Mouse (Mus musculus) hindbrain, embryonic 13.5 days (tissue): ENCODE measurements around the gene Zfp882. TPM values are rescaled to one million over a fixed set of nuclear protein-coding genes. Genes with fewer than 3 reads are reported as not detected.
"Not testable (repeated sequence)": the region's sequence is repeated elsewhere in the genome, so short reads cannot be mapped to it uniquely, and the experiment has no call there.

Experiments used
- ATAC-seq: fragments of 200-750 bp; cut with Nextera tagmentation; 2 replicates; pipeline ENCODE4 v1.8.0; 2017; ENCODE audit warnings: moderate TSS enrichment; ENCODE audit not compliant: low FRiP score
- H3K27ac ChIP-seq: fragments of 300-500 bp; sonication (generic); 2 replicates; pipeline ENCODE4 v1.5.1; 2015; ENCODE audit warnings: inconsistent platforms, mild to moderate bottlenecking, moderate library complexity
- H3K27me3 ChIP-seq: fragments of 300-500 bp; sonication (generic); 2 replicates; pipeline ENCODE4 v1.6.1; 2015; ENCODE audit warnings: mild to moderate bottlenecking, inconsistent platforms
- H3K36me3 ChIP-seq: fragments of 300-500 bp; sonication (generic); 2 replicates; pipeline ENCODE4 v1.6.1; 2015; ENCODE audit warnings: mild to moderate bottlenecking, inconsistent platforms
- H3K4me1 ChIP-seq: fragments of 300-500 bp; sonication (generic); replicated peaks from 2 replicates; pipeline ENCODE4 v1.6.1; 2015; ENCODE audit warnings: inconsistent platforms
- H3K4me2 ChIP-seq: fragments of 300-500 bp; sonication (generic); 2 replicates; pipeline ENCODE4 v1.6.1; 2015; ENCODE audit warnings: inconsistent platforms, mild to moderate bottlenecking, moderate library complexity
- H3K4me3 ChIP-seq: fragments of 300-500 bp; sonication (generic); 2 replicates; pipeline ENCODE4 v1.5.1; 2015; ENCODE audit warnings: mild to moderate bottlenecking, inconsistent platforms
- H3K9ac ChIP-seq: fragments of 300-500 bp; sonication (generic); 2 replicates; pipeline ENCODE4 v1.6.1; 2015; ENCODE audit warnings: mild to moderate bottlenecking, inconsistent platforms
- H3K9me3 ChIP-seq: fragments of 300-500 bp; sonication (generic); 2 replicates; pipeline ENCODE4 v1.6.1; 2016; ENCODE audit warnings: inconsistent platforms
- WGBS: fragments of 180-500 bp; shearing (Covaris S2); methylation state at CpG from one replicate; pipeline ENCODE4 v1.1.7; 2015; 5-methylcytosine and 5-hydroxymethylcytosine counted together
- polyA plus RNA-seq: library from polyadenylated mRNA; unstranded; fragments of >200 nt; fragmentation: Nextera tagmentation; extraction: Ambion mirVana; gene quantifications from 2 replicates; pipeline ENCODE4 v1.2.1, GENCODE M21; 2015

Gene Zfp882
- polyA plus RNA-seq, 1 experiment from 2014 or later = 16.5 TPM

GRCm38 (mm10) chr8:71926551-71926950, 18.1 kb downstream of the Zfp882 start:
- ATAC-seq = no peak
- WGBS = 99% methylated on average over 3 of the region's 3 CpGs
- H3K4me1 ChIP-seq = peaks cover 13% of the 10 kb centered on the region

DNA sequence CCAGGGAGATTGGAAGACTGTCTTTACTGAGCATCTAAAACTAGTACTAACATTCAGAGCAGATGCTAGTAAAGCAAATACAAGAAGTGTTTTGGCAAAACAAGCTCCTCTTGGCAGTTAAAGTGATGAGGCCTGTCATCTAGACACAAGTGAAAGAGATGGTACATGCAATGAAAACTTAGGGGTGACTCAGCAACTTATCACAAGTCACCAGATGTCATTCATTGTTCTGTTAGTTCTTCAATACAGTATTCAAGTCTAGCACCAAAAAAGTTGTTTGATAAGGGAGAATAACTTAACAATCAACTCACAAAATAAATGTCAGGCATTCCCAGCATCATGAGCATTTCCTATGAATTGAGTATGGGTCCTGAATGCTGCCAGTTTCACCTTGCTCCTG, 19.4 kb downstream of the Zfp882 start:
- Histone ChIP-seq H3K4me1 (peaks cover 13% of the 10 kb centered on the region), H3K27me3 (no peaks in the 10 kb centered on the region), H3K27ac (no peak overlapping the region), H3K9me3 (peaks cover 4% of the 10 kb centered on the region; the same call in 1 of the 2 replicates), H3K9ac (no peak overlapping the region), H3K4me3 (no peak overlapping the region), H3K4me2 (no peak overlapping the region), H3K36me3 (peaks cover 41% of the 10 kb centered on the region)
- ATAC-seq = no peak

More at GRCm38 (mm10) chr8:71926551-71926950, 18.1 kb downstream of the Zfp882 start:
- peaks cover 3% of the 10 kb centered on the region; the same call in 1 of the 2 replicates for H3K9me3 ChIP-seq
- H3K9ac ChIP-seq = no peak overlapping the region
- no peak overlapping the region for H3K4me3 ChIP-seq
- H3K4me2 ChIP-seq = no peak overlapping the region
- peaks cover 34% of the 10 kb centered on the region for H3K36me3 ChIP-seq
- H3K27me3 ChIP-seq = no peaks in the 10 kb centered on the region
- no peak overlapping the region for H3K27ac ChIP-seq

DNA sequence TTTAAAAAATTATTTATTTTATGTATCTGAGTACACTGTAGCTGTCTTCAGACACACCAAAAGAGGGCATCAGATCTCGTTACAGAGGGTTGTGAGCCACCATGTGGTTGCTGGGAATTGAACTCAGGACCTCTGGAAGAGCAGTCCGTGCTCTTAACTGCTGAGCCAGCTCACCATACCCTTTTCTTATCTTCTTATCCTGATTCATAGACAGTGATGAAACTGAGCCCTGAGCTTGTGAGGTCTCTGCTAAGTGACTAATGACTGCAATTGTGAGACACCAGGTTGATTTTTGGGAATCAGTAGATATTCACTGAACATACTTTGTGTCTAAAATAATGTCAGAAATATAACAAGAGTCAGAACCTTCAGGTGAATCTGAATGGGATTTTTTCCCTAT, 29.6 kb downstream of the Zfp882 start:
- not testable (repeated sequence) for H3K36me3 ChIP-seq, H3K9me3 ChIP-seq, H3K4me1 ChIP-seq, H3K4me3 ChIP-seq, H3K9ac ChIP-seq, ATAC-seq, H3K4me2 ChIP-seq, H3K27ac ChIP-seq, H3K27me3 ChIP-seq
- 87% methylated on average over 2 of the region's 2 CpGs for WGBS

- no peak overlapping the region for H3K4me2 ChIP-seq
- H3K4me1 ChIP-seq = no peaks in the 10 kb centered on the region
- 0 out of 2 replicates have a peak, but pooled peaks cover 3% of the 10 kb centered on the region for H3K27me3 ChIP-seq
- no peaks in the 10 kb centered on the region for H3K9me3 ChIP-seq
- no peak overlapping the region for H3K27ac ChIP-seq
- no peak for ATAC-seq
- H3K9ac ChIP-seq = no peak overlapping the region
- H3K4me3 ChIP-seq = no peak overlapping the region
- no peaks in the 10 kb centered on the region for H3K36me3 ChIP-seq
- WGBS = 77% methylated on average over 2 of the region's 2 CpGs
Measured at GRCm38 (mm10) chr8:71940293-71941208, 32.1 kb downstream of the Zfp882 start.

DNA sequence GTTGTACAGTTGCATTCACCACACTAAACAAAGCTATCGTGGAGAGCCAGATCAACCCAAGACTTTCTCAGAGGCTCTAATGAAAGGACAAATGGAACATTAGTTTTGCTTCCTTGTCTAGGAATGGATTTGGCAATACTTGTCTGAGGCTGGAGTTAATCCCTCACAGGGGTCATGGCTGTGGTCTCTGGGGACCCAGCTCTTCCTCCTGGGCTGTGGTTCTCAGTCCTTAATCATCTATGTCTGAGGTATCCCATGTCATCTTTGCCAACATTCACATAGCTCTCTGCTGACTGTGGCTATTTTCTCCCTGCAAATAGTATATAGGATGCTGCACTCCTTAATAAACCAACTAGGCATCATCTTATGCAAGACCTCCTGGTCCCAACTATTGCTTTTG, 33.4 kb downstream of the Zfp882 start:
- WGBS = 91% methylated on average over 1 of the region's 1 CpGs
- no peak overlapping the region for H3K4me2 ChIP-seq
- H3K9ac ChIP-seq = no peak overlapping the region
- 0 out of 2 replicates have a peak, but pooled peaks cover 3% of the 10 kb centered on the region for H3K27me3 ChIP-seq
- ATAC-seq = no peak
- H3K4me1 ChIP-seq = no peaks in the 10 kb centered on the region
- H3K27ac ChIP-seq = no peak overlapping the region
- H3K36me3 ChIP-seq = no peaks in the 10 kb centered on the region
- no peak overlapping the region for H3K4me3 ChIP-seq
- H3K9me3 ChIP-seq = no peaks in the 10 kb centered on the region

GRCm38 (mm10) chr8:71948624-71949023, 40.2 kb downstream of the Zfp882 start:
- H3K9ac ChIP-seq = no peak overlapping the region
- peaks cover 20% of the 10 kb centered on the region for H3K4me1 ChIP-seq
- H3K36me3 ChIP-seq = 0 out of 2 replicates have a peak, but pooled peaks cover 3% of the 10 kb centered on the region
- no peak overlapping the region for H3K4me2 ChIP-seq
- WGBS = 91% methylated on average over 5 of the region's 5 CpGs
- no peaks in the 10 kb centered on the region for H3K9me3 ChIP-seq
- ATAC-seq = no peak
- 0 out of 2 replicates have a peak, but pooled peaks cover 3% of the 10 kb centered on the region for H3K27me3 ChIP-seq
- no peak overlapping the region for H3K4me3 ChIP-seq
- no peak overlapping the region for H3K27ac ChIP-seq

GRCm38 (mm10) chr8:71950482-71951221, 42.2 kb downstream of the Zfp882 start, which contains the start of gene Zfp961:
Zfp961 (plus strand) TSS chr8:71951038.
- Histone ChIP-seq H3K9me3 (peaks cover 5% of the 10 kb centered on the region; the same call in 1 of the 2 replicates), H3K27ac (peak within 1 kb of the TSS; percentile 88), H3K27me3 (no peaks in the 10 kb centered on the region), H3K36me3 (peaks cover 18% of the 10 kb centered on the region), H3K9ac (peak within 1 kb of the TSS; percentile 83), H3K4me2 (peak within 1 kb of the TSS; percentile 65), H3K4me1 (peaks cover 20% of the 10 kb centered on the region), H3K4me3 (peak within 1 kb of the TSS; percentile 77)
- WGBS = 4% methylated on average over 34 of the region's 34 CpGs
- ATAC-seq = peak; percentile 100

DNA sequence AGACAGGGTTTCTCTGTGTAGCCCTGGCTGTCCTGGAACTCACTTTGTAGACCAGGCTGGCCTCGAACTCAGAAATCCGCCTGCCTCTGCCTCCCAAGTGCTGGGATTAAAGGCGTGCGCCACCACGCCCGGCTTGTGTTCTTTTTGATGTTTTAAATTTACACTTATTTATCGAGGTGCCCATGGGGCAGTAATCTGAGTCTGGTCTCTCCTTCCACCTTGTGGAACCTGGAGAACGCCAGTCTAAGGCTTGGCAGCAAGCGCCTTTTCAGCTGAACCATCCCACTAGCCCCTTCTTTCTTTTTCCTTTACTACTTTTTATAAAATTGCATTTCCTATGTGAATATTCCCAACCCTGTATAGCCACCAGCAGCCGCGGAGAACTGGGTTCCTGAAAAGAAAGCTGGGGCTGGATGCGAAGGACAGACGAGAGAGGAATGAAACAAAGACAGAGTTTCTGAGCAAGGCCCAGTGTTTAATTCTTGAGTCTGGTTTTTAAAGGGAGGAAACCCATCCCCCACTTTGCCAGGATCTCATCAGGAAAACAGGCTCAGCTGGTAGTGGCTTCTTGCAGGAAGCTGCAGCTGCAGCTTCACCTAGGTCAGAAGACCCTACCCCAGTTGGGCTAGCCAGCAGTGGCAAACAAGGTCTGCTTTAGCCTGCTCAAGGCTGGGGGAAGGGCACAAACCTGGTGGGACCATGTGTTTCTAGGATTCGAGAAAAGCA, 43.2 kb downstream of the Zfp882 start:
- Histone ChIP-seq H3K4me2 (peak overlapping the region; percentile 65), H3K27me3 (no peaks in the 10 kb centered on the region), H3K27ac (peak overlapping the region; percentile 63), H3K4me3 (peak overlapping the region; percentile 77), H3K9ac (peak overlapping the region; percentile 83), H3K36me3 (peaks cover 18% of the 10 kb centered on the region), H3K4me1 (peaks cover 20% of the 10 kb centered on the region), H3K9me3 (peaks cover 5% of the 10 kb centered on the region; the same call in 1 of the 2 replicates)
- 38% methylated on average over 14 of the region's 14 CpGs for WGBS
- no peak for ATAC-seq

DNA sequence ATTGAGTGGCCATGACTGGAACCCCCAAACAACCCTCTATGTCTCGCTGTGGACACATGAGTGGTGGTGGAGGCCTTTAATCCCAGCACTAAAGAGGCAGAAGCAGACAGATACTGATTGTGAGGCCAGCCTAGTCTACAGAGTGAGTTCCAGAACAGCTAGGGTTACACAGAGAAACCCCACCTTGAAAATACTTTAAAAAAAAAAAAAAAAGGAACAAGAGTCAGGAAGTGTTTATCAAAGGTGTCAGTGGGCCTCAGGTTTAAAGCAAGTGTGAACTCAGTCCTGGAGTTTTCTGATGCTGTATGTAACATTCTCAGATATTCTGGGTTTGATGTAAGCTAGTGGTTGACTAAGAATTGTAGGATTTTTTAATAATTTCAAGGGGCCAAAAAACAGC, 44.1 kb downstream of the Zfp882 start:
- Histone ChIP-seq H3K4me2 (0 out of 2 replicates have a peak overlapping the region, but pooled peaks have one; percentile 65), H3K27me3 (no peaks in the 10 kb centered on the region), H3K4me1 (peaks cover 20% of the 10 kb centered on the region), H3K4me3 (no peak overlapping the region), H3K27ac (no peak overlapping the region), H3K36me3 (peaks cover 18% of the 10 kb centered on the region), H3K9ac (peak overlapping the region; percentile 83; the same call in 1 of the 2 replicates), H3K9me3 (peaks cover 5% of the 10 kb centered on the region; the same call in 1 of the 2 replicates)
- no peak for ATAC-seq
- 96% methylated on average over 1 of the region's 1 CpGs for WGBS

DNA sequence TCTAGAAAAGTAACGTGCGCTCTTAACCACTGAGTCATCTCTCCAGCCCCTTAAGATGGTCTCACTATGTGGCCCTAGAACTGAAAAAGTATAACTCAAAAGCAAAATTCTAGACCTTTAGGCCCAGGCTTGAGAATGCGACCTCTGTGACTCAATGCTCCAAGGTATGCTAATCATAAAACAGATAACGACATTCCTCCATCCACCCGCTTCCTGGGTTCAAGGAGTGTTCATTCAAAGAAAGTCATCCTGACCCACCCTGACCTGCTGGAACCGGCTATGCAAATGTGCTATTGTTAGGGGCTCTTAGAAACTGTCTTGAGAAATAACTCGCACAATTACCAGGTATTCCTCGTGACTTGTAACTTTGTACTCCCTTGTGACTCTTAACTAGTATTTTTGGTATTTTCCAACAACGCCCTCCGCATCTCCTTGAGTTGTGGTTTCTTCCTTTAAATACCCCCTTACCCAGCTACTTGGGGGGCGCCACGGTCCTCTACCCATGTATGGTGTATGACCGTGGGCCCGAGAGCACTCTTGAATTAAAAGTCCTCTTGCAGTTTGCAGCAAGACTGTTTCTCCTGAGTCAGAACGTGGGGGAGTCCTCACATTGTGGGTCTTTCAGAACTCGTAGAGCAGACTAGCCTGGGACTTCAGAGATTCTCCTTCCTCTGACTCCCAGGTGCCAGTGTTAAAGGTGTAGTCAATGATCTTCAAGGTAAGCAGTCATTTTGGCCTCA, 44.7 kb downstream of the Zfp882 start:
- H3K4me3 ChIP-seq, H3K4me2 ChIP-seq, ATAC-seq, H3K27ac ChIP-seq, H3K9ac ChIP-seq, H3K27me3 ChIP-seq, H3K9me3 ChIP-seq: not testable (repeated sequence)
- Histone ChIP-seq H3K36me3 (peaks cover 20% of the 10 kb centered on the region), H3K4me1 (peaks cover 20% of the 10 kb centered on the region)
- 97% methylated on average over 16 of the region's 16 CpGs for WGBS

GRCm38 (mm10) chr8:71954666-71955065, 46.3 kb downstream of the Zfp882 start:
- no peak for ATAC-seq
- no peak overlapping the region for H3K9ac ChIP-seq
- H3K9me3 ChIP-seq = peaks cover 5% of the 10 kb centered on the region; the same call in 1 of the 2 replicates
- peaks cover 25% of the 10 kb centered on the region for H3K36me3 ChIP-seq
- 99% methylated on average over 9 of the region's 9 CpGs for WGBS
- peaks cover 20% of the 10 kb centered on the region for H3K4me1 ChIP-seq
- no peak overlapping the region for H3K4me3 ChIP-seq
- no peak overlapping the region for H3K4me2 ChIP-seq
- H3K27ac ChIP-seq = no peak overlapping the region
- no peaks in the 10 kb centered on the region for H3K27me3 ChIP-seq
